Mouse (Mus musculus) small intestine, adult 2 months (tissue): Measurements from ENCODE around the gene 2310057M21Rik.

Experiments
- CTCF ChIP-seq: fragments of 200-500 bp; IDR thresholded peaks from 2 replicates; pipeline ENCODE4 v1.5.1; 2012; ENCODE audit warnings: low read depth, mild to moderate bottlenecking, control low read depth, inconsistent platforms, low read length, moderate library complexity, mixed read lengths; ENCODE audit not compliant: insufficient replicate concordance, insufficient read length; ENCODE audit errors: extremely low read depth
- POLR2A ChIP-seq: fragments of 200-500 bp; IDR thresholded peaks from 2 replicates; pipeline ENCODE4 v1.6.1; 2012; ENCODE audit warnings: low read depth, mild to moderate bottlenecking, control low read depth, inconsistent platforms, low read length, moderate library complexity

DNA sequence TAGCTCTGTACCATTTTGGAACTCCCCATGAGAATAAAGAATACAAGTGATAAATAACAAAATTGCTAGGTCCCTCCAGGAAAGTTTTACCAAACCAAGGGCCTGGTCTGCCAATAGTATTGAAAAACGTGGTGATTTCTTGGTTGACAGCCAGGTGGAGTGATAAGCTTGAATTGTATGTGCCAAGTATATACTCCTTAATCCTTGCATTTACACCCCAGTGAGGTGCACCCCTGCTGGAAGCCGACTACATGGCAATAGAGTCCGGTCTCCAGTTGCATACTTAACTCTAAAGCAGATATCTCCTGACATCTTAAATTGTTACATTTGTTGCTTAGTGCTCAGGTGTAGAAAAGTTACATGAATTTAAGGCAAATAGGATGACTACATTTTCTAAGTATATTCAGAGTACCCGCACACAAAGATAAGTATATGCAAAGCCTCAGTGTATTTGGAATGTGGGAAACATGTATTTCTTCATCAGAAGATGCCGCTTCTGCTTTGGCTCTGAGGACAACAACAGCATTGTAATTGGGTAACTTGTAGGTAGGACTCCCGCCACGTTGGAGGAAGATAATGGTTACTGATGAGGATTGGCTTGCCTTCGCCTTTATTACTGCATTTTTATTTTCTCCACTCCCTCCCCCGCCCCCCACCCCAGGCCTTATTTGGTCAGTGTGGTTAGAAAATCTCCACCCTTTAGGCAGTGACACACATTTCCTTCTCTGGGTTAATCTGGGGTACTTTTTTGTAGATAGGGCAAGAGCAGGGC lies 9.5 kb upstream of the 2310057M21Rik start:
- TF ChIP-seq CTCF (no peak), POLR2A (no peak)
